Mouse (Mus musculus): ENCODE data around the gene D2hgdh.
"Not testable (repeated sequence)": the region's sequence is repeated elsewhere in the genome, so short reads cannot be mapped to it uniquely, and the experiment has no call there.

GRCm38 (mm10) chr1:93845766-93846366 is 21.2 kb downstream of the D2hgdh start:
- not testable (repeated sequence) for TF ChIP-seq CTCF (IDR thresholded peaks at IDR 0.05; ENCODE audit: borderline replicate concordance, insufficient read depth, low read depth, low read length); POLR2A (IDR thresholded peaks at IDR 0.05; ENCODE audit: borderline replicate concordance, insufficient read depth, low read length)

Data from cerebellum, adult 2 months (tissue).